Mouse (Mus musculus) intestine, embryonic 16.5 days (tissue): Measurements from ENCODE around the gene Cxcr6. TPM values are rescaled to one million over a fixed set of nuclear protein-coding genes. Genes with fewer than 3 reads are reported as not detected.

Source experiments
- polyA plus RNA-seq: library from polyadenylated mRNA; unstranded; fragments of >200 nt; fragmentation: Nextera tagmentation; extraction: Ambion mirVana; gene quantifications from 2 replicates; pipeline ENCODE4 v1.2.1, GENCODE M21; 2015

The Cxcr6 gene
- polyA plus RNA-seq, 1 experiment from 2014 or later: 2.0 TPM

Other genes with a start within 250 kb of the Cxcr6 start
- gene Slc6a20b, start 173.9 kb upstream of the Cxcr6 start, polyA plus RNA-seq: 0.57 and 0.76 TPM in 2 replicates
- gene Ccr9, start 128.0 kb upstream of the Cxcr6 start, polyA plus RNA-seq: 0.70 and 1.4 TPM in 2 replicates
- 32.5 and 39.9 TPM in 2 replicates for gene Slc6a20a, start 127.6 kb upstream of the Cxcr6 start, polyA plus RNA-seq
- 33.5 and 36.7 TPM in 2 replicates for gene Lztfl1, start 88.8 kb upstream of the Cxcr6 start, polyA plus RNA-seq
- 8.5 and 11.4 TPM in 2 replicates for gene Fyco1, start 45.4 kb downstream of the Cxcr6 start, polyA plus RNA-seq
- 0.02 TPM in 1 of 2 replicates, not detected in the other for gene Xcr1, start 55.6 kb downstream of the Cxcr6 start, polyA plus RNA-seq
- 3.7 and 4.0 TPM in 2 replicates for gene Ccr1, start 162.2 kb downstream of the Cxcr6 start, polyA plus RNA-seq
- gene Ccr1l1, start 171.9 kb downstream of the Cxcr6 start, polyA plus RNA-seq: not detected in 2 replicates
- 0.13 and 0.15 TPM in 2 replicates for gene Ccr3, start 215.5 kb downstream of the Cxcr6 start, polyA plus RNA-seq